Mouse (Mus musculus) hindbrain, embryonic 14.5 days (tissue): ENCODE results near the gene Cipc. TPM values are rescaled to one million over a fixed set of nuclear protein-coding genes. Genes with fewer than 3 reads are reported as not detected.

ENCODE experiments used
- ATAC-seq: fragments of 200-750 bp; cut with Nextera tagmentation; 2 replicates; pipeline ENCODE4 v1.8.0; 2017; ENCODE audit warnings: moderate number of reproducible peaks, mild to moderate bottlenecking, moderate TSS enrichment, moderate library complexity; ENCODE audit not compliant: low FRiP score
- DNase-seq: peaks from one replicate; pipeline ENCODE4 v3.0.0-alpha.2; 2015; ENCODE audit warnings: low spot score
- H3K27ac ChIP-seq: fragments of 300-500 bp; sonication (generic); 2 replicates; pipeline ENCODE4 v1.5.1; 2014; ENCODE audit warnings: mild to moderate bottlenecking, moderate library complexity
- H3K27me3 ChIP-seq: fragments of 300-500 bp; sonication (generic); 2 replicates; pipeline ENCODE4 v1.6.1; 2014; ENCODE audit warnings: mild to moderate bottlenecking, low read length, mixed read lengths; ENCODE audit not compliant: control insufficient read depth, insufficient read depth
- H3K36me3 ChIP-seq: fragments of 300-500 bp; sonication (generic); replicated peaks from 2 replicates; pipeline ENCODE4 v1.6.1; 2014; ENCODE audit not compliant: control insufficient read depth, insufficient read depth
- H3K4me1 ChIP-seq: fragments of 300-500 bp; sonication (generic); replicated peaks from 2 replicates; pipeline ENCODE4 v1.6.1; 2014; ENCODE audit warnings: antibody characterized with exemption, low read length, mixed read lengths; ENCODE audit not compliant: control insufficient read depth, insufficient read depth
- H3K4me2 ChIP-seq: fragments of 300-500 bp; sonication (generic); replicated peaks from 2 replicates; pipeline ENCODE4 v1.6.1; 2014; ENCODE audit warnings: mild to moderate bottlenecking, moderate library complexity
- H3K4me3 ChIP-seq: fragments of 300-500 bp; sonication (generic); replicated peaks from 2 replicates; pipeline ENCODE4 v1.5.1; 2014; ENCODE audit warnings: mild to moderate bottlenecking, low read length
- H3K9ac ChIP-seq: fragments of 300-500 bp; sonication (generic); 2 replicates; pipeline ENCODE4 v1.6.1; 2014
- H3K9me3 ChIP-seq: fragments of 300-500 bp; sonication (generic); 2 replicates; pipeline ENCODE4 v1.6.1; 2016; ENCODE audit warnings: low read length; ENCODE audit not compliant: control insufficient read depth
- WGBS: fragments of 180-500 bp; shearing (Covaris S2); extraction: QIAGEN DNeasy Blood & Tissue Kit; methylation state at CpG from one replicate; pipeline ENCODE4 v1.1.7; 2014; 5-methylcytosine and 5-hydroxymethylcytosine counted together
- polyA plus RNA-seq: library from polyadenylated mRNA; unstranded; fragments of >200 nt; fragmentation: Nextera tagmentation; extraction: Ambion mirVana; gene quantifications from 2 replicates; pipeline ENCODE4 v1.2.1, GENCODE M21; 2014

Gene Cipc
- polyA plus RNA-seq, 1 experiment from 2014 or later = 46.8 TPM

DNA sequence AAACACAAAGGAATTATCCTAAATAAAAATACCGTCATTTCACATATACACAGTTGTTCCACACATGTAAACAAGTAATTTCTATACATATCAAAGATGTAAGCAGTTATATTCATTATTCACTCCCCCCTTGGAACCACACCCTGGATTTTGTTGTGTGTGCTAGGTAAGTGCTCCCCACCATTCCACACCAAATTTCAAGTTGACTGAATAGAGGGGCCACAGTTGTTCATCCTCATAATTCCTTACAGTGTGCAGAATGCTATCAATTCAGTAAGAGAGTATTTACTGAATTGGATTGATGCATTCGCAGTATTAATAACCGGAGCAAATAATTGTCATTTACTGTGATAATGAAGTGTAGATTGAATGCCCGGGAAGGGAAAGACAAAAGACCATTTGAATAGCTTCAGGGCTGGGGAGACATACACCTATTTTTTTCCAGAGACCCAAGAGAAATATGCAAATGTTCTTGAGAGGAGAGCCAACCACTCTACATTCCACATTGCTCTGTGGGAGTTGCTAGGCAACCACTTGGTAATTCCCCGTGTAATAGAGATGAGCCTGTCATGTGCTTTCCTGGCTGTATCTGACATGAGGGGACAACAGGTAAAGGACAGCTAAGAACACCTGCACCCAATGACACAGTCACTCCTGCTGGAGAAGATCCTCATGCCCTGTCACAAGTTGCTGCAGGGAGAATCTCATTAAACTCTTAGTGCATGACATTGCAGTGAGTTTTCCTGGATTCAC lies 4.9 kb upstream of the Cipc start:
- peak overlapping the region; percentile 31 for H3K4me2 ChIP-seq
- peak overlapping the region; percentile 51 for H3K9ac ChIP-seq
- H3K4me3 ChIP-seq = no peak overlapping the region
- H3K27ac ChIP-seq = peak overlapping the region; percentile 91
- no peaks in the 10 kb centered on the region for H3K27me3 ChIP-seq
- peak; percentile 78 for DNase-seq
- no peaks in the 10 kb centered on the region for H3K36me3 ChIP-seq
- WGBS = 13% methylated on average over 5 of the region's 5 CpGs
- H3K9me3 ChIP-seq = no peaks in the 10 kb centered on the region
- H3K4me1 ChIP-seq = peaks cover 40% of the 10 kb centered on the region
- ATAC-seq = peak; percentile 72

DNA sequence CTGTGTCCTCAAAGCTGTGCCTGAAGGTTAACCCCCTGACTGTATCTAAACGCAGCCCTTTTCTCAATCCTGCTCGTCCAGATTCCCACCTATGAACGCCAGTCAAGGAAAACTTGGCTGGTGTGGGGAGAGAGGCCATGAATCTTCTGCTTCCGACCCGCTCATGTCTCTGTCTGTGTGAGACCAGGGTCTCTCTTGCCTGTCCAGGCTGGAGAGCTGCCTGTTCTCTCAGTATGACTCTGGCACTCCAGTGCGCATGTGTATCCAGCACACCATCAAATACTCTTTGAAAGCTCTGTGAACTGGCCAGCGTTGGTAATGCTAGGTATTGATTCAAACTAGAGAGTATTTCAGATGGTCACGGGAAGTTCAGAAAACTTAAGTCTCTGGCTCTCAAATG lies 3.4 kb upstream of the Cipc start:
- H3K27me3 ChIP-seq = no peaks in the 10 kb centered on the region
- 92% methylated on average over 8 of the region's 8 CpGs for WGBS
- ATAC-seq = no peak
- H3K9ac ChIP-seq = no peak overlapping the region
- H3K4me2 ChIP-seq = no peak overlapping the region
- no peak overlapping the region for H3K4me3 ChIP-seq
- H3K4me1 ChIP-seq = peaks cover 45% of the 10 kb centered on the region
- no peaks in the 10 kb centered on the region for H3K36me3 ChIP-seq
- no peaks in the 10 kb centered on the region for H3K9me3 ChIP-seq
- DNase-seq = no peak
- peak overlapping the region; percentile 91 for H3K27ac ChIP-seq

DNA sequence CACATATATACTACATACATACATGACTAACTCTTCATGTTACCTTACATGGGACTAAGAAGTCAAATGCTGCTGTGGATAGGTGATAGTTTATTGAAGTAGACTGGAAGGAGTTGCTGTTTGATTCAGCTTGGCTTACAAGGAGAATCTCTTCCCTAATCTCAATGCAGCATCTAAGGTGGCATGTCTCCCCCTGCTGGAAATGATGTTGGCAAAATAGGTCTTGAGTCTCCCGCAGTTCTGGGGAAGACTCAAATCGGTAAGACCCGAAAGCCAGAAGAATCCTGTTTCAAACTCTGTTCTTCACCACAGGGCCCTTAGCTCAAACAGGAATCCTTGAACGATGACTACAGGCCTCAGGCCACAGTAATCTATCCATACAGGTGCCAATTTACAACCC lies 1.7 kb upstream of the Cipc start:
- DNase-seq = peak; percentile 92

DNA sequence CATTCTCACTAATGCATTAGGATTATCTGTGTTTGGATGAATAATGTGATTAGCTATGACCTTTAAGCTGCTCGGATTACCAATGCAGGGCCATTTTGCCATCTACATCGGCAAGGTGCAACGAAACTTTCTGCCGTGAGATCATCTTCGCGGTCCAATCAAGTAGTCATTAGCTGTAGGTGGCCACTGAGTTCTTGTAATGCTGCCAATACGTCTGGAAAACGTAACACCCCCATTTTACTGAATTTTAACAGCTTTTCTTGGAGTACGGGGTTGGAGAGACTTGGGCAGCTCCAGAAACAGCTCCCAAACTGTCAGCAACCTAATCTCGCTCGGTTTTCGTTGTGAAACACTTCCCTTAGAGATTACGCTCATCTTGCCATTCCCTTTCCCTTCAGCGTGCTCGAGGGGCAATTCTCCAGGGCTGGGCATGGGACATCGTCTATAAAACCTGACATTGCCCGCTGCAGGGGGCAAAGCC lies 502 bp upstream of the Cipc start:
- H3K4me3 ChIP-seq = peak overlapping the region; percentile 60
- DNase-seq (peak; percentile 55), ATAC-seq (no peak)
- H3K27me3 ChIP-seq = no peaks in the 10 kb centered on the region
- peaks cover 54% of the 10 kb centered on the region for H3K4me1 ChIP-seq
- peak overlapping the region; percentile 97 for H3K4me2 ChIP-seq
- H3K36me3 ChIP-seq = no peaks in the 10 kb centered on the region
- peak overlapping the region; percentile 94 for H3K9ac ChIP-seq
- WGBS = under 1% methylated on average over 17 of the region's 17 CpGs
- H3K9me3 ChIP-seq = no peaks in the 10 kb centered on the region
- peak overlapping the region; percentile 100 for H3K27ac ChIP-seq

More for the DNA sequence above, 1.7 kb upstream of the Cipc start:
- ATAC-seq = no peak
- Histone ChIP-seq H3K9ac (peak overlapping the region; percentile 94; the same call in 1 of the 2 replicates), H3K4me3 (no peak overlapping the region), H3K4me2 (no peak overlapping the region), H3K27ac (peak overlapping the region; percentile 100), H3K36me3 (no peaks in the 10 kb centered on the region), H3K4me1 (peaks cover 62% of the 10 kb centered on the region), H3K9me3 (no peaks in the 10 kb centered on the region), H3K27me3 (no peaks in the 10 kb centered on the region)
- under 1% methylated on average over 4 of the region's 4 CpGs for WGBS

DNA sequence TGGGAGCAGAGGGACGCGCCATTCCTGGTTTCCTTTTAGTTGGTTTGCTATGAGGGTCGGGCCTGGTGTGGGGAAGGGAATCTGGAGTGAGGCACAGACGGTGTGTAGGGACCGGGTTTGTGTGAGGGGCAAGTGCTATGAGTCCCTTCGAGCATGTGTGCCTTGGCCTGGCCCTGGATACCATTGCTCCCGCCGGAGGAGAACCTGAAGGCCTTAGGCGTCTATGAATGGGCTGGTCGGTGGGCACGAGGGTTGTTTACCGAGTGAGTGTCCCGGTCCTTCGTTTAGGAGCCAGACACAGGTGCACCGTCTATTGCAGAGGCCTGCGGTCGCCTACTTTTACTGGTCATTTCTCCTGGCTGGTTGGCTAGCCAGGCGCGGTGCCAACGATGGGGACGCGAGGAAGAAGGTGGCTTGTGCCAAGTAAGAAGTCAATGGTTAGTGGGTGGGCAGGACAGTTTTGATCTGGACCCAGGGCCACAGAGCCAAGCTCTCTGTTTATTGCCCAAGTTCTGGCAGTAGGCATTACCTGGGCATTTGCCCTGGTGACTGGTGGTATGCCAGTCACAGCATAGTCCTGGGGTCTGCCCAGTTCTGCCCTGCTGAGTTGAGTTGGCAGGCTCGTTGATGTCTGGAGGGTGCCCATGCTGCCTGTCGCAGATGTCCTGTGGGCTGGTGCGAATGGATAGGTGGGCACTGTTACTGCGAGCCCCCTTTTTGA lies 998 bp downstream of the Cipc start:
- Histone ChIP-seq H3K27me3 (no peaks in the 10 kb centered on the region), H3K9ac (peak overlapping the region; percentile 79), H3K27ac (peak overlapping the region; percentile 100), H3K4me2 (peak overlapping the region; percentile 97), H3K9me3 (no peaks in the 10 kb centered on the region), H3K36me3 (peaks cover 2% of the 10 kb centered on the region; the same call in 1 of the 2 replicates), H3K4me3 (peak overlapping the region; percentile 60), H3K4me1 (peaks cover 39% of the 10 kb centered on the region)
- DNase-seq (peak; percentile 35), ATAC-seq (peak; percentile 34)
- 15% methylated on average over 26 of the region's 26 CpGs for WGBS

DNA sequence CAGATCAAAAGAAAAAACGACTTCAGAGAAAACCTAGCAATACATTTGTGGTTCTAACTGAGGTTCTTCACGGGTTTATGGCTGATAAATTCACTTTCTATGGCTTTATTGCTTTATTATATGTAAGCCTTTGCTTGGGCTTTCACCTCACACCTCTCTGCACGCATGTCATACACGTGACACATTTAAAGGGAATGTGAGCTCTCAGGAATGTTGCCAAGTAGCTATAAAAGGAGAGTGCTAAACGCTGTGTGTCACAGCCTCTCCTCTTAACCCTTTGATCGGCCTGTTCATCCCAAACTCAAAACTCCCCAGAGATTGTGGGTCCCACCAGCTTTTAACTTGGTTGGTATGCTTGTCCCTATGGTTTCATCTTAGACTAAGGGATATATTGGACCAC lies 1.8 kb downstream of the Cipc start:
- peak overlapping the region; percentile 97 for H3K4me2 ChIP-seq
- DNase-seq (no peak), ATAC-seq (no peak)
- H3K9me3 ChIP-seq = no peaks in the 10 kb centered on the region
- H3K27ac ChIP-seq = no peak overlapping the region
- H3K4me1 ChIP-seq = peaks cover 37% of the 10 kb centered on the region
- 64% methylated on average over 6 of the region's 6 CpGs for WGBS
- H3K9ac ChIP-seq = peak overlapping the region; percentile 79; the same call in 1 of the 2 replicates
- H3K4me3 ChIP-seq = peak overlapping the region; percentile 60
- H3K27me3 ChIP-seq = no peaks in the 10 kb centered on the region
- H3K36me3 ChIP-seq = peaks cover 10% of the 10 kb centered on the region

DNA sequence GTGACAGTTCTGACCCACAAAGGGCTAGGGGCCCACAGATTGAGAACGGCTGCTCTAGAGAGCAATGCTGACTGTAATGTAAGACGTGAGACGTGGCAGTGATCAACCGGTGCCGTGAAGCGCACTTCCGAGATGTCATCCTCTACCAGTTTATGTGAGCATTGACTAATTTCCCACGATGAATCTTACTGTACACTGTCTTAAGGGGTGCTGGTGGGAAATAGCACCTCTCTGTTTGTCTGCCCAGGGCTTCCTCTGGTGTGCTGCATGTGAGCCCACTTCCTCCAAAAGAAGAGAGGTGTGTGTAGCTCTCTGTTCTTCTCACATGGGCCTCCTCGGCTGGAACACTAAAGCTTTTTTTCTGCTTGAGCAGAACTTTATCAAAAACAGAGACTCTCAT lies 2.7 kb downstream of the Cipc start:
- Histone ChIP-seq H3K4me3 (no peak overlapping the region), H3K4me2 (0 out of 2 replicates have a peak overlapping the region, but pooled peaks have one; percentile 97), H3K27me3 (no peaks in the 10 kb centered on the region), H3K9me3 (no peaks in the 10 kb centered on the region), H3K9ac (peak overlapping the region; percentile 36; the same call in 1 of the 2 replicates), H3K27ac (no peak overlapping the region; the same call in 1 of the 2 replicates), H3K4me1 (peaks cover 37% of the 10 kb centered on the region), H3K36me3 (peaks cover 18% of the 10 kb centered on the region)
- 90% methylated on average over 9 of the region's 9 CpGs for WGBS
- DNase-seq (no peak), ATAC-seq (no peak)

DNA sequence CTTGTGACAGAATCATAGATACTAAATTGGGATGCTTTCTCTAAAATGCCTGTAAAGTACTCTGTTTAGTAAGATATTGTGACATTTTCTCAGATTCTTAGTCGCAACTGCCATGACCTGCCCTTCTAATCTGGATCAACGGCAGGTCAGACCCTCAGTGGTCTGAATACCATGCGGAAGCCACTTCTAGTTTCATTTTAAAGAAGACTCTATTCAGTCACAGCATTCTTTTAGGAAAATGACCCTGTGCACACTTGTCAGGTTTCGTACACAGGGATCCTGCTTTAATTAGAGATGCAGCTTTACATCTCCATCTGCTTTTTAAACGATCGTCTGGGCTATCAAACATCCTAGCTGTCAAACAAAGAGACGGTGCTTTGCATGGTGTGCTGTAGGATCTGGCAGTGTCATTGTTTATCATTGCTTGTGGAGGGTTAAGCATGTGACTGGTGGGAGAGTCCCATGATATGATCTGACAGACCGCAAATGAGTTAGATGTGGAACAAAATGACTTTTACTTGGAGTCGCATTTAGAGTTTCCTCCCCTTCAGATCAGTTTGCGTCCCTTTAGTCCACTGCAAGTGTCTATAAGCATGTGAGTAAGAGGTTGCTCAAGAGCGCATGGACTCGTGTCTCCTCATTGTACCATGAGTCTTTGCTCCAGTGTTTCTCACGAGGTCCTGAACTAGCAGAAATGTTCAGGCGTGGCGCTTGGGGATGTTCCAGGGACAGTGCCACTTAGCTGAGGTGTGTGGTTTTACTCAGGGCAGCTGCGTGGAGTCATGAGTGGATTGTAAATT lies 3.5 kb downstream of the Cipc start:
- Histone ChIP-seq H3K9me3 (no peaks in the 10 kb centered on the region), H3K4me2 (peak overlapping the region; percentile 17; the same call in 1 of the 2 replicates), H3K4me1 (peaks cover 35% of the 10 kb centered on the region), H3K9ac (0 out of 2 replicates have a peak overlapping the region, but pooled peaks have one; percentile 36), H3K4me3 (no peak overlapping the region; the same call in 1 of the 2 replicates), H3K27me3 (no peaks in the 10 kb centered on the region), H3K36me3 (peaks cover 26% of the 10 kb centered on the region), H3K27ac (peak overlapping the region; percentile 26; the same call in 1 of the 2 replicates)
- 70% methylated on average over 16 of the region's 16 CpGs for WGBS
- ATAC-seq (no peak), DNase-seq (no peak)
